Mouse (Mus musculus): ENCODE measurements around the gene Ehmt2. TPM values are rescaled to one million over a fixed set of nuclear protein-coding genes. Genes with fewer than 3 reads are reported as not detected.

Ehmt2 gene
- polyA plus RNA-seq (2012; rRNA removed): 101 and 242 TPM in 2 replicates

- peaks cover 12% of the 10 kb centered on the region for H3K4me1 ChIP-seq (ENCODE audit: control insufficient read depth, insufficient read depth, insufficient read length, low read length)
- peaks cover 15% of the 10 kb centered on the region for H3K36me3 ChIP-seq (ENCODE audit: control insufficient read depth, insufficient read depth, low read length)
- H3K4me3 ChIP-seq (ENCODE audit: low read depth, low read length): peak within 1 kb of the TSS; percentile 79
- no peaks in the 10 kb centered on the region for H3K27me3 ChIP-seq (ENCODE audit: control insufficient read depth, insufficient read depth, low read length)
- TF ChIP-seq POLR2A (IDR thresholded peaks at IDR 0.05; ENCODE audit: low read depth, low read length) (peak; percentile 86), CTCF (IDR thresholded peaks at IDR 0.05; ENCODE audit: extremely low read depth, insufficient read length, insufficient replicate concordance, low read depth, low read length) (no peak)
- H3K27ac ChIP-seq (ENCODE audit: insufficient read depth, low read depth, low read length): peak within 1 kb of the TSS; percentile 96
- WGBS: under 1% methylated on average over 43 of the region's 44 CpGs
Observed at GRCm38 (mm10) chr17:34898160-34898586, at the start of gene Ehmt2, which contains the start of gene C2. Gene Ehmt2 (plus strand): TSS chr17:34898469. Gene C2 (minus strand): TSS chr17:34898265.

GRCm38 (mm10) chr17:34849722-34850516 lies 48.4 kb upstream of the Ehmt2 start, which contains the start of the genes Skiv2l and Nelfe:
Gene Skiv2l (minus strand): TSS chr17:34850210.
Gene Nelfe (plus strand): TSS chr17:34850391.
- H3K4me3 ChIP-seq (ENCODE audit: low read depth, low read length): peak within 1 kb of the TSS; percentile 74
- peak within 1 kb of the TSS; percentile 60 for H3K27ac ChIP-seq (ENCODE audit: insufficient read depth, low read depth, low read length)
- under 1% methylated on average over 65 of the region's 65 CpGs for WGBS
- H3K36me3 ChIP-seq (ENCODE audit: control insufficient read depth, insufficient read depth, low read length): peaks cover 42% of the 10 kb centered on the region
- TF ChIP-seq POLR2A (IDR thresholded peaks at IDR 0.05; ENCODE audit: low read depth, low read length) (peak; percentile 61), CTCF (IDR thresholded peaks at IDR 0.05; ENCODE audit: extremely low read depth, insufficient read length, insufficient replicate concordance, low read depth, low read length) (no peak)
- no peaks in the 10 kb centered on the region for H3K27me3 ChIP-seq (ENCODE audit: control insufficient read depth, insufficient read depth, low read length)
- peaks cover 7% of the 10 kb centered on the region; the same call in 1 of the 2 replicates for H3K4me1 ChIP-seq (ENCODE audit: control insufficient read depth, insufficient read depth, insufficient read length, low read length)

- TF ChIP-seq CTCF (IDR thresholded peaks at IDR 0.05; ENCODE audit: extremely low read depth, insufficient read length, insufficient replicate concordance, low read depth, low read length) (no peak), POLR2A (IDR thresholded peaks at IDR 0.05; ENCODE audit: low read depth, low read length) (no peak)
- no peaks in the 10 kb centered on the region for H3K27me3 ChIP-seq (ENCODE audit: control insufficient read depth, insufficient read depth, low read length)
- H3K36me3 ChIP-seq (ENCODE audit: control insufficient read depth, insufficient read depth, low read length): peaks cover 43% of the 10 kb centered on the region
- peak overlapping the region; percentile 74 for H3K4me3 ChIP-seq (ENCODE audit: low read depth, low read length)
- H3K4me1 ChIP-seq (ENCODE audit: control insufficient read depth, insufficient read depth, insufficient read length, low read length): peaks cover 7% of the 10 kb centered on the region; the same call in 1 of the 2 replicates
- 2% methylated on average over 25 of the region's 25 CpGs for WGBS
- H3K27ac ChIP-seq (ENCODE audit: insufficient read depth, low read depth, low read length): peak overlapping the region; percentile 60
Observed at GRCm38 (mm10) chr17:34850517-34851125, 47.6 kb upstream of the Ehmt2 start.

- Histone ChIP-seq H3K27me3 (ENCODE audit: control insufficient read depth, insufficient read depth, low read length) (no peaks in the 10 kb centered on the region), H3K4me3 (ENCODE audit: low read depth, low read length) (no peak overlapping the region), H3K36me3 (ENCODE audit: control insufficient read depth, insufficient read depth, low read length) (peaks cover 40% of the 10 kb centered on the region), H3K27ac (ENCODE audit: insufficient read depth, low read depth, low read length) (no peak overlapping the region), H3K4me1 (ENCODE audit: control insufficient read depth, insufficient read depth, insufficient read length, low read length) (peaks cover 7% of the 10 kb centered on the region; the same call in 1 of the 2 replicates)
- TF ChIP-seq POLR2A (IDR thresholded peaks at IDR 0.05; ENCODE audit: low read depth, low read length): no peak
- no peak for TF ChIP-seq CTCF (IDR thresholded peaks at IDR 0.05; ENCODE audit: extremely low read depth, insufficient read length, insufficient replicate concordance, low read depth, low read length)
- WGBS: 81% methylated on average over 8 of the region's 8 CpGs
Observed at GRCm38 (mm10) chr17:34853511-34853910, 44.8 kb upstream of the Ehmt2 start.

- H3K4me3 ChIP-seq (ENCODE audit: low read depth, low read length): no peak overlapping the region
- peaks cover 50% of the 10 kb centered on the region for H3K36me3 ChIP-seq (ENCODE audit: control insufficient read depth, insufficient read depth, low read length)
- no peak for TF ChIP-seq POLR2A (IDR thresholded peaks at IDR 0.05; ENCODE audit: low read depth, low read length)
- no peaks in the 10 kb centered on the region for H3K27me3 ChIP-seq (ENCODE audit: control insufficient read depth, insufficient read depth, low read length)
- peaks cover 4% of the 10 kb centered on the region; the same call in 1 of the 2 replicates for H3K4me1 ChIP-seq (ENCODE audit: control insufficient read depth, insufficient read depth, insufficient read length, low read length)
- H3K27ac ChIP-seq (ENCODE audit: insufficient read depth, low read depth, low read length): no peak overlapping the region
- WGBS: 43% methylated on average over 3 of the region's 3 CpGs
Observed at GRCm38 (mm10) chr17:34854761-34855160, 43.5 kb upstream of the Ehmt2 start.

- H3K27me3 ChIP-seq (ENCODE audit: control insufficient read depth, insufficient read depth, low read length): no peaks in the 10 kb centered on the region
- TF ChIP-seq POLR2A (IDR thresholded peaks at IDR 0.05; ENCODE audit: low read depth, low read length) (no peak), CTCF (IDR thresholded peaks at IDR 0.05; ENCODE audit: extremely low read depth, insufficient read length, insufficient replicate concordance, low read depth, low read length) (peak; percentile 89; the same call in 1 of the 2 replicates)
- peaks cover 12% of the 10 kb centered on the region; the same call in 1 of the 2 replicates for H3K4me1 ChIP-seq (ENCODE audit: control insufficient read depth, insufficient read depth, insufficient read length, low read length)
- no peak overlapping the region for H3K27ac ChIP-seq (ENCODE audit: insufficient read depth, low read depth, low read length)
- 31% methylated on average over 3 of the region's 3 CpGs for WGBS
- peaks cover 54% of the 10 kb centered on the region for H3K36me3 ChIP-seq (ENCODE audit: control insufficient read depth, insufficient read depth, low read length)
- H3K4me3 ChIP-seq (ENCODE audit: low read depth, low read length): no peak overlapping the region
Observed at GRCm38 (mm10) chr17:34855825-34856224, 42.4 kb upstream of the Ehmt2 start.

- H3K4me1 ChIP-seq (ENCODE audit: control insufficient read depth, insufficient read depth, insufficient read length, low read length): peaks cover 25% of the 10 kb centered on the region; the same call in 1 of the 2 replicates
- TF ChIP-seq POLR2A (IDR thresholded peaks at IDR 0.05; ENCODE audit: low read depth, low read length): no peak
- no peak for TF ChIP-seq CTCF (IDR thresholded peaks at IDR 0.05; ENCODE audit: extremely low read depth, insufficient read length, insufficient replicate concordance, low read depth, low read length)
- no peak overlapping the region for H3K4me3 ChIP-seq (ENCODE audit: low read depth, low read length)
- 77% methylated on average over 4 of the region's 4 CpGs for WGBS
- no peaks in the 10 kb centered on the region for H3K27me3 ChIP-seq (ENCODE audit: control insufficient read depth, insufficient read depth, low read length)
- peaks cover 50% of the 10 kb centered on the region for H3K36me3 ChIP-seq (ENCODE audit: control insufficient read depth, insufficient read depth, low read length)
- H3K27ac ChIP-seq (ENCODE audit: insufficient read depth, low read depth, low read length): no peak overlapping the region
Observed at GRCm38 (mm10) chr17:34858670-34859069, 39.6 kb upstream of the Ehmt2 start.
